Mouse (Mus musculus) small intestine, adult 2 months (tissue): ENCODE measurements around the gene Trim62. TPM values are rescaled to one million over a fixed set of nuclear protein-coding genes. Genes with fewer than 3 reads are reported as not detected.

Experiments
- H3K27ac ChIP-seq: fragments of 200-500 bp; 2 replicates; pipeline ENCODE4 v1.5.1; 2012; ENCODE audit warnings: low read depth, low read length, control low read depth, inconsistent platforms; ENCODE audit not compliant: insufficient read depth
- H3K27me3 ChIP-seq: fragments of 200-500 bp; 2 replicates; pipeline ENCODE4 v1.6.1; 2012; ENCODE audit warnings: mild to moderate bottlenecking, moderate library complexity, low read length, inconsistent platforms; ENCODE audit not compliant: control insufficient read depth, insufficient read depth
- H3K36me3 ChIP-seq: fragments of 200-500 bp; 2 replicates; pipeline ENCODE4 v1.6.1; 2012; ENCODE audit warnings: mild to moderate bottlenecking, low read length, control low read depth, inconsistent platforms; ENCODE audit not compliant: control insufficient read depth, insufficient read depth
- H3K4me1 ChIP-seq: fragments of 200-500 bp; 2 replicates; pipeline ENCODE4 v1.6.1; 2012; ENCODE audit warnings: low read length, inconsistent platforms, mixed read lengths; ENCODE audit not compliant: control insufficient read depth, insufficient read depth, insufficient read length
- H3K4me3 ChIP-seq: fragments of 200-500 bp; 2 replicates; pipeline ENCODE4 v1.5.1; 2012; ENCODE audit warnings: low read depth, mild to moderate bottlenecking, control low read depth, inconsistent platforms, low read length, moderate library complexity
- CTCF ChIP-seq: fragments of 200-500 bp; IDR thresholded peaks from 2 replicates; pipeline ENCODE4 v1.5.1; 2012; ENCODE audit warnings: low read depth, mild to moderate bottlenecking, control low read depth, inconsistent platforms, low read length, moderate library complexity, mixed read lengths; ENCODE audit not compliant: insufficient replicate concordance, insufficient read length; ENCODE audit errors: extremely low read depth
- POLR2A ChIP-seq: fragments of 200-500 bp; IDR thresholded peaks from 2 replicates; pipeline ENCODE4 v1.6.1; 2012; ENCODE audit warnings: low read depth, mild to moderate bottlenecking, control low read depth, inconsistent platforms, low read length, moderate library complexity
- whole genome bisulfite sequencing: fragments of 180-500 bp; shearing (Covaris S2); methylation state at CpG from one replicate; pipeline ENCODE4 v1.1.7; 2018; 5-methylcytosine and 5-hydroxymethylcytosine counted together
- polyA plus RNA-seq: library from polyadenylated mRNA; depleted of rRNA; stranded (reverse); fragments of >200 nt; gene quantifications from 2 replicates; pipeline ENCODE4 v1.2.3, GENCODE M21; 2012

Trim62 gene
- polyA plus RNA-seq, 1 experiment: 7.7 TPM

DNA sequence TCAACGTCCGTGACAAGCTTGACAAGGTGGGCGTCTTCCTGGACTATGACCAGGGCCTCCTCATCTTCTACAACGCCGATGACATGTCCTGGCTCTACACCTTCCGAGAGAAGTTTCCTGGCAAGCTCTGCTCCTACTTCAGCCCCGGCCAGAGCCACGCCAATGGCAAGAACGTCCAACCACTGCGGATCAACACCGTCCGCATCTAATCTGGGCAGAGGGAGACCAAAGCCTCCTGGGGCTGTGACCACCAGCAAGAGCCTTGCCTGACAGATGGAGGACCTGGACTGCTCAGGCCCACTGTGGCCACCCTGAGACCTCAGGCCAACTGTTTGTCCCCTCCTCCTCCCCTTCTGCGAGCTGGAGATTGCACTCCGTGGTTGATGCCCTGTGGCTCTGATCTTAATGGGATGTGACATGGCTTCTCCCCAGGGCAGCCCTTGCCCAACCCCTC lies 26.0 kb downstream of the Trim62 start:
- WGBS: 84% methylated on average over 14 of the region's 14 CpGs
- H3K4me1 ChIP-seq: peaks cover 3% of the 10 kb centered on the region; the same call in 1 of the 2 replicates
- H3K27me3 ChIP-seq: no peaks in the 10 kb centered on the region
- TF ChIP-seq POLR2A (no peak), CTCF (no peak)
- H3K4me3 ChIP-seq: no peak overlapping the region
- no peak overlapping the region for H3K27ac ChIP-seq
- no peaks in the 10 kb centered on the region for H3K36me3 ChIP-seq

DNA sequence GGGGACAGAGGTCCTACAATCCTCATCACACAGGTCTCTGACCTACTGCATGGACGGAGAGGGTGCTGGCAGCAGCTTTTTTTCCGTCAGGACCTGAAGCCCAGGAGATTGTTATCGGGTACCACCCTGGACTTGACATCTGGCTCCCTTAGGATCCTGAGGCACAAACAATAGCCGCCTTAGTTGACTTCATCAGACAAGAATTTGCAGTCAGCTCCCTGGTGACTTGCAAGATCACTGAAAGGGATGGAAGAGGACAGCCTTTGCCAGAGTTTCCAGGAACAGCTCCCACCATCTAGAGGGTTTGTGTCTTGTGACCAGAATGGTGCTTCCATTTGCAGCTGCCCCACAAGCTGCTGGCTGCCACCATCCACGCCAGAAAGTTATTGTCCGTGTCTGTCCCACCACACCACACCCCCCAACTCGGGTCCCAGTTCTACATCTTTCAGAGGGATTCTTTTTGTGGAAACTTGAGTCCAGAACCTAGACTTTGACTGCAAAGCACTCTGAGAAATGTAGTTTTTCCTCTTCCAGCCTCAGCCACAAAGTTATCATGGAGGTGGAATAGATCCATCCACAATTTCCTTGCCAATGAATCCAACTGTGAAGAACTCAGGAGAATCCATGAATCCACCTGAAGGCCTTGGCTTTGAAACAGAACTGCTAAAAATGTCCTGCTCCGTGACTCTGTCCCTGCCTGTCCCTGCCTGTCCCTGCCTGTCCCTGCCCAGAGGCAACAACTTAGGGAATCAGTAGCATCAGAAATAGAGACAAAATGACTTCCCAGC lies 27.1 kb downstream of the Trim62 start:
- H3K27ac ChIP-seq: no peak overlapping the region
- no peaks in the 10 kb centered on the region for H3K27me3 ChIP-seq
- no peak overlapping the region for H3K4me3 ChIP-seq
- TF ChIP-seq POLR2A (no peak), CTCF (no peak)
- H3K4me1 ChIP-seq: peaks cover 3% of the 10 kb centered on the region; the same call in 1 of the 2 replicates
- no peaks in the 10 kb centered on the region for H3K36me3 ChIP-seq
- WGBS: 72% methylated on average over 8 of the region's 8 CpGs

DNA sequence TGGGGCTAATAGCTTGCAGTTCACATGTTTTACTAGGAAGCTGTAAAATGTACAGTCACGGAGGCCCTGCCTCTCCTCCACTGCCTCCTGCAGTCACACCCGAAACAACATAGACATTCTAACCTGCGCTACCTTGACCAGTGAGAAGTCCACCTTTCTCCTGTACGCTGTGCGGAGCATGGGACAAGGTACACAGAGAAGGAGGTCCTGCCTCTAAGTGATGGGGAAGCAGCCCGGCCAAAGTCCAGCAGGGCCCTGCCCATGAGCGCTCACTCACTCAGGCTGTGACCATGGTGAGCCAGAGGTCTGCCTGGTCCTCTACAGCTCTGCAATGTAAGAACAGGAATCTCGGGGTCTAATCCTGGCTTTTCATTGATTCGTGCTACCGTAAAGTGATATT lies 28.7 kb downstream of the Trim62 start:
- Histone ChIP-seq H3K4me1 (peaks cover 3% of the 10 kb centered on the region; the same call in 1 of the 2 replicates), H3K27ac (no peak overlapping the region), H3K27me3 (no peaks in the 10 kb centered on the region), H3K4me3 (no peak overlapping the region), H3K36me3 (no peaks in the 10 kb centered on the region)
- WGBS: 48% methylated on average over 10 of the region's 10 CpGs
- TF ChIP-seq CTCF (no peak), POLR2A (no peak)

DNA sequence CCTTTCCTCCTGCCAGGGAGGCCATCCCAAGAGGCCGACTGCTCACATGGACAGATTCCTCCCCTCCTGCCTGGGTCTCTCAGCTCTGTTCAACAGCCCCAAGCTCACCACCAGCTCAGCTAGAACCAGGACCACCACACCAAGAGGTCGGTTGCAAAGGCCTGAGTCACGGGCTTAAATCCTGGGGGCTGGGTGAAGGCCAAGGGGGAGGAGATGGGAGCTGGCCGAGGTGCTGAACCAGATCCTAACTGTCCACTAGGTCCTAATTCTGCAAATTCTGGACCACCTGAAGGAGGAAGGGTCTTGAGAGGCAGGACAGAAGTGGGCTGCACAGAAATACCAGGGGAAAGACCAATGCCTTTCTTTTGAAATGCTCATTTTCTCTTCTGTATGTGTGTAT lies 30.4 kb downstream of the Trim62 start:
- H3K36me3 ChIP-seq: no peaks in the 10 kb centered on the region
- 27% methylated on average over 4 of the region's 4 CpGs for WGBS

DNA sequence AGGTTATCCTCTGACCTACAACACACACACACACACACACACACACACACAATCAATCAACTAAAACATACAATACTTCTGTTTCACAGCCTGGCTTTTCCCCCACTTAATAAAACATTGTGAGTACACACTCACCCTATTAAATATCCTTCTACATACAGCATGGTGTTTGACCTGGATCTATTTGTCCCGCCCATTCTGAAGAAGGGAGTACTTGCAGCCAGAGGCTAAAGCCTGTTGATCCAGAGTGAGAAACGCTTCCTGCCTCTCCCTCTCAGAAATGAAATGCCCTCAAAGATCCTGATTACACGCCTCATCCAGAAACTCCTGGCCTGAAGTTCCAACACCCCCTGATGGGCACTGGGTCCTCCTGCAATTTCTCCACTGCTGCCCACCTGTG lies 33.7 kb downstream of the Trim62 start:
- TF ChIP-seq CTCF (no peak), POLR2A (no peak)
- Histone ChIP-seq H3K4me1 (peaks cover 6% of the 10 kb centered on the region; the same call in 1 of the 2 replicates), H3K27me3 (no peaks in the 10 kb centered on the region), H3K36me3 (no peaks in the 10 kb centered on the region), H3K27ac (no peak overlapping the region), H3K4me3 (no peak overlapping the region)
- 48% methylated on average over 3 of the region's 3 CpGs for WGBS

More for the DNA sequence above, 30.4 kb downstream of the Trim62 start:
- Histone ChIP-seq H3K27ac (no peak overlapping the region), H3K4me3 (no peak overlapping the region), H3K4me1 (peaks cover 3% of the 10 kb centered on the region; the same call in 1 of the 2 replicates), H3K27me3 (no peaks in the 10 kb centered on the region)
- TF ChIP-seq CTCF (no peak), POLR2A (no peak)

DNA sequence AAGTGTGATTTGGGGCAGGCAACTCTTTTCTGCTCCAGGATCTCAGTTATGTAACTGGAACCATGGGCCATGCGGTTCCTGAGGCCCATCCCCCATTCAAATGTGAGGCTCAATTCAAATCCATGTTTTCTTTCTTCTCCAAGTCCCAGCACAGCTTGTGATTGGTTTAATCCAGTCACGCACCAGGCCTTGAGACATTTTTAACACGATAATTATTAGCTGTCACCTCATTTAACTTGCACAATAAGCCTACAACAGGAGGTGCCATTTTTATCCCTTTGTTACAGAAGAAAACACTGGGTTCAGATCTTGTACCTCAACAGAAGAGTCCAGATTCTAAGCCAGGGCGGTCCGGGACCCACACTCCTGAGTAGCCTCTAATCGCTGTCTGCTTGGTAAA lies 34.4 kb downstream of the Trim62 start:
- no peak overlapping the region for H3K27ac ChIP-seq
- H3K36me3 ChIP-seq: no peaks in the 10 kb centered on the region
- 84% methylated on average over 6 of the region's 6 CpGs for WGBS
- H3K4me1 ChIP-seq: peaks cover 4% of the 10 kb centered on the region; the same call in 1 of the 2 replicates
- TF ChIP-seq CTCF (no peak), POLR2A (no peak)
- H3K27me3 ChIP-seq: no peaks in the 10 kb centered on the region
- no peak overlapping the region for H3K4me3 ChIP-seq

DNA sequence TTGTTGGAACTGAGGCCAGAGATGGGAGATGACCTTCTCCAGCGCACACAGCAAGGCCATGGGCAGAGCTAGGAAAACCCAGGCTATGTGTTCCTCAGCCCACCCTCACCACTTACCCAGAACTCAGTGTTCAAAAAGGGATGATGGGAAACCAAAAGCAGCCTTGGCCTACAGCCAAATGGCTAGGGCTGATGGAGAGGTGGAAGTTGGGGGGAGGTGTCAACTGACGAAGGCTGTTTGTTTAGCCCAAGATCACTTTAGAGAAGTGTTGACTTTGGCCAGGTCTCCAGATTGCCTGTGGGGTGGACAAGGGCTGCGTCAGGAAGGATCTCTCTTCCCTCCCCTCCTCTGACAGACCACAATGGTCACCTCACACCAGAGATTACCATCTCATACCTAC lies 34.8 kb downstream of the Trim62 start:
- Histone ChIP-seq H3K4me1 (peaks cover 4% of the 10 kb centered on the region; the same call in 1 of the 2 replicates), H3K36me3 (no peaks in the 10 kb centered on the region), H3K4me3 (no peak overlapping the region), H3K27ac (no peak overlapping the region), H3K27me3 (no peaks in the 10 kb centered on the region)
- TF ChIP-seq CTCF (no peak), POLR2A (no peak)
- 35% methylated on average over 3 of the region's 3 CpGs for WGBS
